Mouse (Mus musculus) MEL (cell line): Measurements from ENCODE around the gene Ogfod2.

Source experiments
- CHD1 ChIP-seq: IDR thresholded peaks from 2 replicates; pipeline ENCODE4 v1.6.1; 2012; ENCODE audit warnings: low read depth, mild to moderate bottlenecking, inconsistent platforms, low read length, improper control_type of control experiment
- CHD2 ChIP-seq: IDR thresholded peaks from 2 replicates; pipeline ENCODE4 v1.6.1; 2011; ENCODE audit warnings: low read length, improper control_type of control experiment
- CTCF ChIP-seq, 3 experiments: IDR thresholded peaks in 2 of 3; conservative IDR thresholded peaks in 1 of 3; 2 replicates each; pipeline ENCODE4 v1.5.1; 2011 to 2012; ENCODE audit warnings: low read length in 3 of 3, low read depth in 2 of 3, mild to moderate bottlenecking in 2 of 3, improper control_type of control experiment in 1 of 3, inconsistent platforms in 1 of 3, mixed read lengths in 1 of 3, moderate library complexity in 1 of 3; ENCODE audit not compliant: control insufficient read depth in 1 of 3, insufficient read depth in 1 of 3, poor library complexity in 1 of 3, severe bottlenecking in 1 of 3
- ELF1 ChIP-seq: IDR thresholded peaks from 2 replicates; pipeline ENCODE4 v1.6.1; 2014; ENCODE audit warnings: low read depth, mild to moderate bottlenecking, inconsistent platforms, low read length, improper control_type of control experiment, moderate library complexity
- GATA1 ChIP-seq: IDR thresholded peaks from 2 replicates; pipeline ENCODE4 v1.6.1; 2011; ENCODE audit warnings: low read depth, low read length, improper control_type of control experiment
- KAT2A ChIP-seq: conservative IDR thresholded peaks from 2 replicates; pipeline ENCODE4 v1.6.1; 2012; ENCODE audit warnings: low read depth, low read length, improper control_type of control experiment, inconsistent platforms
- MAX ChIP-seq: IDR thresholded peaks from 2 replicates; pipeline ENCODE4 v1.6.1; 2011; ENCODE audit warnings: low read length, improper control_type of control experiment
- MXI1 ChIP-seq: IDR thresholded peaks from 2 replicates; pipeline ENCODE4 v1.6.1; 2011; ENCODE audit warnings: mild to moderate bottlenecking, low read depth, low read length, improper control_type of control experiment
- POLR2A ChIP-seq, 2 experiments: IDR thresholded peaks; 2 replicates each; pipeline ENCODE4 v1.6.1; 2011 to 2012; ENCODE audit warnings: low read length in 2 of 2, mild to moderate bottlenecking in 2 of 2, control low read depth in 1 of 2, improper control_type of control experiment in 1 of 2, low read depth in 1 of 2, moderate library complexity in 1 of 2; ENCODE audit not compliant: control insufficient read depth in 1 of 2, insufficient read depth in 1 of 2, poor library complexity in 1 of 2
- RCOR1 ChIP-seq: IDR thresholded peaks from 2 replicates; pipeline ENCODE4 v1.6.1; 2012; ENCODE audit warnings: low read depth, mild to moderate bottlenecking, inconsistent platforms, low read length, improper control_type of control experiment
- SIN3A ChIP-seq: IDR thresholded peaks from 2 replicates; pipeline ENCODE4 v1.6.1; 2012; ENCODE audit warnings: low read length, improper control_type of control experiment, inconsistent platforms
- TBP ChIP-seq: IDR thresholded peaks from 2 replicates; pipeline ENCODE4 v1.8.0; 2011; ENCODE audit warnings: low read depth, low read length, improper control_type of control experiment
- TCF12 ChIP-seq: IDR thresholded peaks from 2 replicates; pipeline ENCODE4 v1.6.1; 2014; ENCODE audit warnings: low read depth, mild to moderate bottlenecking, inconsistent platforms, low read length, improper control_type of control experiment, moderate library complexity

DNA sequence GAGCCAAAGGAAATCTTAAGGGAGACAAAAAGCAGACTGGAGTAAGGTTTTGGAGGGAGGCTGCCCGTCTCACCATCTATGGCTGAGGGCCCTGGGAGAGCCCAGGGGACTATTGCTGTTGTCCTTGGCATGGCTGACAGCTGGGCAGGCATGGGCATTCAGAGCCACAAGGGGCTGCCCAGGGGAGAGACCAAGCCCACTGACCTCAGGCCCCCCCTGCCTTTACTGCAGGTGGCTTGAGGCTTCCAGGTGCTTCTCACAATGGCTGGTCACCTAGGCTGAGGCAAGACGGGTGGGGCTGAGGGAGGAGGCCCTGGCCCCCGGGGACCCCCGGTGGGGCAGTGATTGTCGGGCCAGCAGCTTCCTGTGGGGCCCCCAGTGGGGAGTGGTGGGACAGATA lies 7.1 kb downstream of the Ogfod2 start:
- no peak; a peak in 1 of 4 replicates for TF ChIP-seq POLR2A (IDR thresholded peaks at IDR 0.05; ENCODE audit: control insufficient read depth in 1 of 2, insufficient read depth in 1 of 2, low read depth in 1 of 2, low read length in 2 of 2, poor library complexity in 1 of 2)
- no peak for TF ChIP-seq RCOR1
- TF ChIP-seq KAT2A, result no peak
- no peak for TF ChIP-seq MXI1
- TF ChIP-seq ELF1, result no peak
- TF ChIP-seq CHD2, result no peak
- TF ChIP-seq CTCF (IDR thresholded peaks at IDR 0.05 in 2 of 3, conservative IDR thresholded peaks at IDR 0.05 in 1 of 3; ENCODE audit: control insufficient read depth in 1 of 3, insufficient read depth in 1 of 3, low read depth in 2 of 3, low read length in 3 of 3, poor library complexity in 1 of 3, severe bottlenecking in 1 of 3), result no peak
- no peak for TF ChIP-seq SIN3A
- TF ChIP-seq MAX, result no peak
- TF ChIP-seq TBP, result no peak
- no peak for TF ChIP-seq CHD1
- no peak for TF ChIP-seq GATA1
- TF ChIP-seq TCF12, result no peak
